Mouse (Mus musculus) cerebellum, adult 11-12 months (tissue): ENCODE measurements around the gene Pdpk1.
A peak's percentile ranks its signal among the peaks of the same experiment; 100 is the strongest.
"Not testable (repeated sequence)": the region's sequence is repeated elsewhere in the genome, so short reads cannot be mapped to it uniquely, and the experiment has no call there.

ENCODE experiments used
- DNase-seq: peaks from one replicate; pipeline ENCODE4 v3.0.0; 2022

The Pdpk1 gene

GRCm38 (mm10) chr17:24111256-24111655 is 39.5 kb downstream of the Pdpk1 start:
- DNase-seq = no peak

- peak; percentile 57 for DNase-seq
Measured at GRCm38 (mm10) chr17:24108896-24109295, 41.8 kb downstream of the Pdpk1 start.

GRCm38 (mm10) chr17:24105111-24105510 is 45.6 kb downstream of the Pdpk1 start:
- DNase-seq = no peak

- no peak for DNase-seq
Measured at GRCm38 (mm10) chr17:24098354-24098753, 52.4 kb downstream of the Pdpk1 start.

- DNase-seq = no peak
Measured at GRCm38 (mm10) chr17:24090575-24090974, 60.1 kb downstream of the Pdpk1 start.

- not testable (repeated sequence) for DNase-seq
Measured at GRCm38 (mm10) chr17:24086399-24086798, 64.3 kb downstream of the Pdpk1 start.

- no peak for DNase-seq
Measured at GRCm38 (mm10) chr17:24084593-24084992, 66.1 kb downstream of the Pdpk1 start.

GRCm38 (mm10) chr17:24077101-24077500 is 73.6 kb downstream of the Pdpk1 start:
- DNase-seq = no peak

- DNase-seq = peak; percentile 94
Measured at GRCm38 (mm10) chr17:24072919-24073696, 77.6 kb downstream of the Pdpk1 start, which contains the start of gene Kctd5. Gene Kctd5 (minus strand): TSS chr17:24073485.

- no peak for DNase-seq
Measured at GRCm38 (mm10) chr17:24069531-24069930, 81.2 kb downstream of the Pdpk1 start.

GRCm38 (mm10) chr17:24068271-24068670 is 82.5 kb downstream of the Pdpk1 start:
- peak; percentile 39 for DNase-seq

GRCm38 (mm10) chr17:24062459-24063155 is 88.1 kb downstream of the Pdpk1 start:
- DNase-seq = no peak

- DNase-seq = no peak
Measured at GRCm38 (mm10) chr17:24057730-24058245, 92.9 kb downstream of the Pdpk1 start.

- no peak for DNase-seq
Measured at GRCm38 (mm10) chr17:24056636-24057625, 93.8 kb downstream of the Pdpk1 start.

- DNase-seq = no peak
Measured at GRCm38 (mm10) chr17:24049008-24049407, 101.7 kb downstream of the Pdpk1 start.

GRCm38 (mm10) chr17:24048053-24048452 is 102.7 kb downstream of the Pdpk1 start:
- no peak for DNase-seq

GRCm38 (mm10) chr17:24046026-24046425 is 104.7 kb downstream of the Pdpk1 start:
- no peak for DNase-seq

GRCm38 (mm10) chr17:24045608-24046007 is 105.1 kb downstream of the Pdpk1 start:
- no peak for DNase-seq

GRCm38 (mm10) chr17:24044482-24044881 is 106.2 kb downstream of the Pdpk1 start:
- DNase-seq = no peak

- DNase-seq = no peak
Measured at GRCm38 (mm10) chr17:24037844-24038243, 112.9 kb downstream of the Pdpk1 start, which contains the start of gene Prss27. Gene Prss27 (plus strand): TSS chr17:24038144.

GRCm38 (mm10) chr17:24037360-24037759 is 113.4 kb downstream of the Pdpk1 start:
- DNase-seq = no peak

- no peak for DNase-seq
Measured at GRCm38 (mm10) chr17:24036954-24037353, 113.8 kb downstream of the Pdpk1 start.

GRCm38 (mm10) chr17:24035087-24035486 is 115.6 kb downstream of the Pdpk1 start:
- DNase-seq = no peak
